Mouse (Mus musculus): Measurements from ENCODE around the gene Nrp2.

Nrp2 gene

DNA sequence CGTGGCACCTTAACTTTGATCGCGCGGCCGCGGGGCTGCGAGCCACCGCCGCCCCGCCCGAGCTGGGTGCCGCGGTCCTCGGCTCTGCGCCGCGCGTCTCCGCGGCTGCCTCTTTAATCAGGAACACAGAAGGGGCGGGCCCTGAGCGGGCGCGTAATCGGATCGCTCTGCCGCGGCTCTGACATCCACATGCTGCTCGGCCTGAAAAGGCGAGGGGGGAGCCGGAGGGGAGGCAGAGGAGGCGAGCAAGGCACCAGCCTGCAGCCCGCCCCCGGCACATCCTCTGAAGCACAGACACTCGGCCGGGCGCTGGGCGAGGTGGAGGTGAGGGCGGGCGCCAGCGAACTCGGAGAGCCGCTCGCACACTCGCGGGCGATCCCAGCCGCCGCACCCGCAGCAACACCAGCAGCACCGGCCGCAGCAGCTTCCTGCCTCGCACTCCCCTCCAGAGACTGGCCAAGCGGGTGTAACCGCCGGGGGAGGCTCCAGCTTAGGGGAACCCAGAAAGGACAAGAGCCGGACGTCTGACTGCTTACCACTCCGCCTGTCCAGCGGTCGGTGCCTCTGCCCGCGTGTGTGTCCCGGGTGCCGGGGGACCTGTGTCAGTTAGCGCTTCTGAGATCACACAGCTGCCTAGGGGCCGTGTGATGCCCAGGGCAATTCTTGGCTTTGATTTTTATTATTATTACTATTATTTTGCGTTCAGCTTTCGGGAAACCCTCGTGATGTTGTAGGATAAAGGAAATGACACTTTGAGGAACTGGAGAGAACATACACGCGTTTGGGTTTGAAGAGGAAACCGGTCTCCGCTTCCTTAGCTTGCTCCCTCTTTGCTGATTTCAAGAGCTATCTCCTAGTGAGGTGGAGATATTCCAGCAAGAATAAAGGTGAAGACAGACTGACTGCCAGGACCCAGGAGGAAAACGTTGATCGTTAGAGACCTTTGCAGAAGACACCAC lies at the start of gene Nrp2:
TSS of gene Nrp2 (plus strand) at position 128 of the 959 bp plus-strand sequence.
- peak; percentile 84 for DNase-seq

DNA sequence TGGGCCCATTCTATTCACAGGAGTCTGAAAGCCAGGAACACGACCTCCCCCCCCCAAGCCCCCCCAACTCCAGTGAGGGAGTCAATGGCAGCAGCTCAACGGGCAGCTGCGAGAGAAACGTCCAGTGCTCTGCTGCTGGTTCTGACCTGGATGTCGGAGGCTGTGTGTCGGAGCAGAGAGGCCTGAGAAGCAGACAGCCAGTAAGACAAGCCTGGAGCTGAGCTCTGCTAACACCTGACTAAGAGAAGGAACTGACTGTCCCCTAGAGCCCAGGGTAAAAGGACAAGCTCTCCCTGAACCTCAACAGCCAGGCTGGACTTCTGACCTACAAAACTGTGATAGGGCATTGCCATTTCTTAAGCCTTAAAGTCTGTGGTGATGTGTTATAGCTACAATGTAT lies 48.6 kb upstream of the Nrp2 start:
- no peak for DNase-seq

DNA sequence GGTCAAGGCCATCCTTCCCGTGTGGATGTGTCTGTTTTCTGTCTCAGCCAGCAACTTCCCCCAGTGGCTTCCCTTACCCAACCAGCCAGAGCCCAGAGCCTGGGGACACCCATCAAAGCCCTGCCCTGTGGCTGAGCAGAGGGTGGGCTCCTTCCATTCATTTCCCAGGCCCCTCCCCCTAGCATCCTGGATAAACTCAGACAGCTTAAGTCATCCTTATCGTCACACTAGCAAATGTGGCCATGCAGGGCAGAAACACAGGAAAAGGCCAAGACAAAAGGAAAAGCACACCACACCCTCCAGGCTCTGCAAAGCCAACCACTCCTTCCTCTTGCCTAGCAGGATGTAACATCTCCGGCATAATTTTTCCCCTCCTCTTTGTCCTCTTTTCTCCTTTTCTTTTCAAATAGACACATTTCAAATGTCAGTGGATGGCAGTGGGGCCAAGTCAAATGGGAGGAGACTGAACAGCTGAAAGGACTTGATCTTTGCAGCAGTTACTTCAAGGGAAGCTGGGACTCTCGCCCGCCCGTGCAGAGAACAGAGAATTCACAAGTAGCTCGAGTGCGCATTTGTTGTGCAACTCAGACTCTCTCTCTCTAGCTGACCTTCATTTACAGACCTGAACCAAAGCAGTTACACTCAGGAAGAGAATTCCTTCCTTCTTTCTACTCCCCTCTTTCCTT lies 38.0 kb upstream of the Nrp2 start:
- peak; percentile 62 for DNase-seq

DNA sequence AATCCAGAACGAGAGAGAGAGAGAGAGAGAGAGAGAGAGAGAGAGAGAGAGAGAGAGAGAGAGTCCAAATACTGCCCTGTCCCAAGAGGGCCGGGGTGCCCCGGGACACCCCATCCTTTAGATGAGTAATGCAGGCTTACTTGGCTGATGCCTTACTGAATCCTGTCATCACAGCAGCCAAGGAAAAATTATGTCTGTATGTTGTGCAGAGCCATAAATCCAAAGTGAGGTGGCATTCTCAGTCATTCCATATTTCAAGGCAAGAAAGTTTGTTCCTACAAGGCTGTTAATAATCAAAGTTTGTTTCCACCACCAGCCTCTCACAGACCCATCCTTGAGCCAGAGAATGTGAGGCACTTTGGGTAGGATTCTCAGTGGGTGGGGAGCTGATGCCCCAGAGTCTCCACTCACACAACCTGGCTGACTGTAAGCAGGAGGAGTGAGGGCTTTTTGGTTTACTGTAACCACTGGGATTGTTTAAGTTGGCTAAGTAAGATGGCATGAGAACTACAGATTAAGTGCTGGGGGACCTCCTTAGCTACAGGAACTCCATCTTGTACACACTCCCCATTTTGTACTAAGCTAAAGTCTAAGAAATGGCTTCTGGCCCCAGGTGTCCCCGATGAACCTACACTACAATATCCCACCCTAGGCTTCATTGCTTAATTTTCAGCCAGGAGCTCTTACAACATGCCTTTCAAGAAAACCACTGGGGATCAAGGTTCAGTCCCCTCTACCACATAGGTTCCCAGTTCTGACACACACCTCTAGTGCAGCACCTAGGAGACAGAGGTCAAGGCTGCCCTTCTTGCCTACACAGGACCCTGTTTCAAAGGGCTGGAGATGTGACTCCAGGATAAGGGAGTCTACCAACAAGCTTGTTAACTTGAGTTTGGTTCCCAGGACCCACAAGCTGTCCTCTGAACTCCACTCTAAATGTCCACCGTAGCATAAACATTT lies 37.0 kb upstream of the Nrp2 start:
- DNase-seq = no peak

DNA sequence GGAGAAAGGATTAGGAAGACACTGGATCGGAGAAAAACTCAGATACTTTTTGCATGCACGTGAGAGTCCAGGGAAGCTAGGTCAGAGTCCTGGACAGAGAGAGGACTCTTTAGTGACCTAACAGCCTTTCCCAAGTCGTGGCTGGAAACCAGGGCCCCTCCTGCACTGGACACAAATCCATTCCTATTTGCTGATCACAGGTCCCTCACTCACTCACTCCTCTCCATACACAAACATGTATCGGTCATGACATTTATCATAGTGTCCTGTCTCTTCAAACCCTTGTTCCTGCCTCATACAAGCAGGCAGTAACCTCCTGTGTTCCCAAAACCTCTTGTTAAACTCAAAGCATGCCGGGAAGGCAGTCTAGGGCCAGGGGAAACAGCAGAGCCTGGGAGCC lies 36.3 kb upstream of the Nrp2 start:
- no peak for DNase-seq

DNA sequence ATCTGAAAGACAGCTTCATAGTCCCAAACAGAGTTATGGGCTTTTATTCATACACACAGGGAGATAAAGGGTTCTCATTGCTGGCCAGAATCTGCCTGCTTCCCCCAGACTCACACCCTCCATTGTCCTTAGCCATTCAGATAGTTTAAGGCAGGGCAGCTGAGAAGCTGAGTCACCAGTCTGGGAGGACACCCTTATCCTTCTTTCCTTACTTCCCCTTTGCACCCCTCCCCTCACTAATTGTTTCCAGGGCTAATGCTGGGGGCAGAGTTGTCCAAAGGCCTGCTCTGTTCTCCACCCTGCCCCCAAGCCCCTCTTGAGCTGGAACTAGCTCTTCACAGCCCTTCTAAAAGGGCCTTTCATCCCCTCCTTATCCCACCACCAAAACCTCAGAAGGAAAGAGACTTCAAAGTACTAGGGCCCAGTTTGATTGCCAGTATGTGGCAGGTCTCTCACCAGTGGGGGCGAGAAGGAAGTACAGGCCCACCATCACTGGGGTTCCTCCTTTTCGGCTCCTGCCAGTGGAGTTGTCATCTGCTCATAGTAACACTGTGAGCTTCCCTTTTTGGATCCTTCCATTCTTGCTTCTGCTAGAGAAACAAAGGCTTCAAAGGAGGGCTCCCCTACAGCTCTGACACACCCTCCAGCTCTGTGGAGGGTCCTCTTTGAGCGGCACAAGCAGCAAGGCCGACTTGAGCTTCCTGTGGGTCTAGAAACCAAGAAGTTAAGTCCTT lies 24.3 kb upstream of the Nrp2 start:
- DNase-seq = no peak

DNA sequence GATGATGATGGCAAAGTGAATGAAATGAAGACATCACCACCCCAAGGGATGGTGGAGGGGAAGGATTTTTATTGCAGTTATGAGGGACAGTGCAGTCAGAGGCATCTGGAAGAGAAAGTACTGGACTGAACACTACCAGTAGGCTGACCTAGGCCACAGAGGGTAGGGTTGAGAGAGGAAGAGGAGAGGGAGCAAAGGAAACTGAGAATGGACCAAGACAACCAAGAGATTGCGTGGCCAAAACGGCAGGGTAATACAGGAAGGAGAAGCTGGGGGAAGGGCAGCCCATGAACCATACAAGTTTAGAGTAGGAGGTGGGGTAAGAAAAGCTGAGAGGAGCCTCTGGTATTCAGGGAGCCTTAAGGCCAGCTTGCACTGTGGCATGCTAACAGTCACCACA lies 23.6 kb upstream of the Nrp2 start:
- DNase-seq = no peak

DNA sequence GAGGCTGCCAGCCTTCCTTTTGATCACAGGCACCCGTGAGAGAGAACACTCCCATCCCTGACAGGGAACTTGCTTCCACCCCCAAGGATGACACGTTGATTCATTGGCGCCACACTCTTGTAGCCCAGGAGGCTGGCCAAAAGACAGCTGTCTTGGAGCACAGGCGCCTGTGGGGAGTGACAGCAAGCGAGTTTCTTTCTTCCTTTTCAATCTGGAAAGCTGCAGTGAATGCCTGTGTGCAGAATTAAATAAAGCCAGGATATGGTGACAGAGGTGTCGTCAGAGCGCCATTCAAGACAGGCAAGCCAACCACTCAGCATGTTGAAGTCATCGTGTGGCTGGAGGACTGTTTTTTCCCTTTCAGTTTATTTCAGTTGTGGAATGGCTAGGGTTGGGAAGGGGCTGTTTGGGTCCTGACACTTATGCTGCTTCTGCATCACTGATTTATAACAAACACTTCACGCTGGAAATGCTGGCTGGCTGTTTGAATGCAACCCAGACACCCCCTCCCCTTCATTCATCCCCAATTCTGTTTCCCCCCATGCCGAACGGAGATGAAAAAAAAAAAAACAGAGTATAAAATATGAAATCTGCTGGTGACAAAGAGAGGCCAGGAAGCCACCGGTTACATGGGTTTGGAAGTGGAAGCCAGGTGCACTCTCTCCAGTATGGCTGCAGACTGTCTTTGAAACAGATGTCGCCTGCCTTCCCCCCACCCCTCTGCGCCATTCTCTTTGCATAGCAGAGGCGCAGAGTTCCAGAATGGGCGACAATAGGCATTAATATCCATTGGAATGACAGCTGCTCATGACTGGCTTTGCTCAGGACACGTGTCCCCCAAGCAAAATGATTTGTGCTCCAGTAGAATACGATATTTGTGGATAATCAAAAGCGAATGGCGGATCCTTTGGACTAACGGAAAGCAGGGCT lies 20.4 kb upstream of the Nrp2 start:
- peak; percentile 41 for DNase-seq

DNA sequence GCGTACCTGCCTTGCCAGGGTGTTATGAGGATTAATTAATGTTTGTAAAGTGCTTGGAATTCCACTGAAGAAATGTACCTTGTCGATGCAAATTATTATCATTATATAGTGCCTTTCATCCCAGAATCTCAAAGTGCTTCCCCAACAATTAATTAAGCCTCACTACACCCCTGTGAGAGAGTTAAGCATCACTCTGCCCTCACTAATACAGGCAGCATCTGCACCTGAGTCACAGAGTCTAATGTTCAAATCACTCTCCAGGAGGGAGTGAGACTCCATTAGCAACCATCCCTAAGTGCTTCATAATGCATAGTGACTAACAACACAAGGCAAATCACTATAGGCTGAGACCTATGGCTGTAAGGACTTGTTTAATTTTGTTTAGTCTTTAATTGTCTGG lies 19.6 kb upstream of the Nrp2 start:
- DNase-seq = no peak

DNA sequence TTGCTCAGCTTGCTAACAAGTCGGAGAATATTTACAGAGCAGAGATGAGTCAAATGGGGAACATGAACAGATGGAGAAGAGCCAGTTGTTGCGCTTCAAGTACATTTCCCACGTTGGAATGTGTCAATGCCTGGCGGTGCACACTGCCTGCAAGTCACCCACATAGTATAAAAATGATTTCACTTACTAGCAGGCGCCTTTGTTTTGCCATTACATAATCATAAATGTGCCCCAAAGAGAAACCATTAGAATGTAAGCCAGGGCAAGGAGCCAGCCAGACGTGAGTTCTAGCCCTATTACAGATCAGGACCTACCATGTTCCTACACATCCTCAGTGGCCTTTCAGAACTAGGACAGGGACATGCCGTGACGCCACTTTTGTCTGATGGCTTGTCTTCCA lies 15.6 kb upstream of the Nrp2 start:
- DNase-seq = peak; percentile 18

DNA sequence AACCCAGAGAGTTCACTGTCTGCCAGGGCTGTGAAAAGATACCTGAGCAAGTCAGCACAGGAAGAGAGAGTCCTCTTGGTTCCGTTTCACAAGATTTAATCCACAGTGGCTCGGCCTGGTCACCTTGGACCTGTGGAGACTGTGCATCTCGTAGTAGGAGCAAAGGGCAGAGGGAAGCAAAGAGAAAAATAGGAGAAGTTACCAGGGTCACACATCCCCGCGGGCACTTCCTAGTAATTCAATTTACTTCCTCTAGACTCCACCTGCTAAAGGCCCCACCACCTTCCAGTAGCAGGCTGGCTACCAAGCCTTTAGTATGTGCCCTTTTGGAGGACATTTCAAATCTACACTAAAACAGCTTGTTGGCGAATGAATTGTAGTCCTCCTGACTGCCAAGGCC lies 11.9 kb upstream of the Nrp2 start:
- no peak for DNase-seq

DNA sequence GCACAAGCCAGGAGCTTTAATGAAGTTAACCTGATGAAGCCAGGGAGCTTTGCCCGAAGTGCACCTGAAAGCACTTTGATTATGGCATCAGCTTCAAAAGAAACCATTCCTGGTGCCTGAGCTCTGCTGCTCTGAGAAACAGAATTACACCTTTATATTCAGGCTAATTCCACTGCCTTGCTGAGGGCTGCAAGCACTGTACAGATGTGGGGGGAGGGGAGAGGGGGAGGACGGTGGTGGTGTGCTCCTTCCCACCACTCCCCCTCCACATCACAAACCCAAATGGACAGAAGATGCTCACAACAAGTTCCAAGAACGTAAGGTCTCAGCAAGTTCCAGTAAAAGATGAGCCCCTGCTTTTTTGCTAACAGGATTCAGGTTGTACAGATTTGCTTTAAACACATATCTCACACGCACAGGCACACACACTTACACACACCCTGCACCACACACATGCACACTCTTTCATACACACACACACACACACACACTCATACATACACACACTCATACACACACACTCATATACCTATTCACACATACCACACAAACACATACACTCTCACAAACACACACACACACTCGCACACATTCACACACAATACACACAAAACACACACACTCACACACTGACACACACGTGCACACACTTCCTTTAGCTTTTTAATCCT lies 6.6 kb upstream of the Nrp2 start:
- no peak for DNase-seq

DNA sequence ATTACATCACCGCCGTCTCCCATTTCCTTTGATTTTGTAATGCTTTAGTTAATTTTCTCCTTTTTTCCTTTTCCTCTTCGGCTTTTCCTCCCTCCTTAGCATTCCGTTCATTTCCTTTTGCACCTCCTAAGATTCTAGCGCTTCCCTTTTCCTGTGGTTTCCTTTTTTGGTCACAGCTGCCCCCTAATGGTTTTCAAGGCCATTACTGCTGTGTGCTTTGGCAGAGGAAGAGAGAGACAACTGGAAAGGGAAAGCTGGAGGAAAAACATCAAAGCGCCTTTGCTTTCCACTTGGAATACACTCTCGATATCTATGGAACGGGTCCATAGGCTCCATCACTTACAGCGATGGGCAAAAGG lies 6.1 kb upstream of the Nrp2 start:
- DNase-seq = peak; percentile 61

DNA sequence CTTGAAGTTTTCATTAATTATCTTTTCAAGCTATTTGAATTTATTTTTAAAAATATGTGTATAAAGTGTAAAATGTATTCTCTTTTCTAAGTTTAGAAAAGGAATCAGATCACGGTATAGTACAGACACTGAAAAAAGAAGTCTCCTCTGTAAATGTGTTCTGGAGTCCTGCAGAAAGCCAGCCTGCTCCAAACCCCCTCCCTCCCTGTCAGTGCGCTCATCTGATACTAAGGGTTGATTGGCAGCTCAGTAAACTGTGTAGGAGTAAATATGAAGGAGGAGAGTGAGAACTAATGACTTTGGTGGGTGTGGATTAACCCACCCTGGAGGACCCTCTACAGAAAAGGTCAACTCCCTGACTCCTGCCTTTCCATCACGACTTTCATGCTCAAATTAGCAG lies 5.7 kb upstream of the Nrp2 start:
- DNase-seq = no peak

DNA sequence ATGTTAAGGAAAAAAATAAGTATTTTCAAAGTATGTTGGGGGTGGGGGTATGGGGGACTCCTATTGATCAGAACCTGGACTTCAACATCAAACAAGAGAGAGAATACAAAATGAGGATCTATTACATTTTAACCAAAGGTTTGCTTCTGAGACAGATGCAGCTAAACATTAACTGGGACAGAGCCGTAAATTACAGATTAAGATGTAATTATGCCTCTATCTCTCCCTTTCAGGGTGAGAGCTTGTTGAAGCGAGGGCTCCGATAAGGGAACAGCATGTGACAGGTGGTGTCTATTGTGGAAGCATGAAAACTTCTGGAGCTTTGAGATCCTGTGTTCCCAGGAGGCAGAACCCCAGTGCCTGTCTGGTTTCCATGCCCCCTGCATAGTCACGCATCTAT lies 3.3 kb upstream of the Nrp2 start:
- no peak for DNase-seq

DNA sequence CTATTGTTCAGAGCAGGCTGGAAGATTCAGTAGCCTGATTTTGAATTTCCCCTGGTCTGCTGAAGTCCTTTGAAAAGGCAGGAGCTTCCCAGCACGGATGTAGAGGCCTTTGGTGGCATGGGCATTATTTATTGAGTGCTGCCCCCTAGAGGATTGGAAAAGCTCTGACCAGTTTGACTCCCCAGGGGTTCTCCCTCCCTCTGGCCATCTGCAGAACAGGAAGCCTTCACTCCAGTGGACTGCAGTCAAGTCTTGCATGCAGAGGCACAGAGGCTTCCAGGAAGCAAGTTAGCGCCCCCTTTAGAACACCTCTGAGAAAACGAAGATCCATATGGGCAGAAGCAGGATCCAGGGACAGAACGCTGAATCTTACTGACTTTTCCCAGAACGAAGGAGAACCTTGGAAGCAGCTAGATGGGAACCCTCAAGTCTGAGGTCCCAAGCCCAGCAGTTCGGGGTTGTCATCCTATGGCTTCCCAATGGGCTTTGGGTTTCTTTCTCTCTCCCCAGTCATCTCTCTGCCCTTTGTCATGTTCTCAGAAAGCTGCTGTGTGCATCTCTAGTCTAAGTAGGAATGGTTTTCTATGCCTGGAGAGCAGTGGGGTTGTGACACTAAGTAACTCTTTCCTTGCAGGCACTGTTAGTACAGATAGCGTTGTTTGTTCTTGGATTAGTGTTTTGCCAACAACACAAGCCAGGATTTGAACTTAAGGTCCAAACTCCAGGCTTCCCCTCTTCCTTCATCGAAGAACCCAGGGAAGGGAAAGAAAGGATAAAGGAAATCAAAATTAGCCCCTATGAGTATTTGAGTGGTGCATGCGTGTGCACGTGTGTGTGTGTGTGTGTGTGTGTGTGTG lies 1.8 kb upstream of the Nrp2 start:
- peak; percentile 87 for DNase-seq

DNA sequence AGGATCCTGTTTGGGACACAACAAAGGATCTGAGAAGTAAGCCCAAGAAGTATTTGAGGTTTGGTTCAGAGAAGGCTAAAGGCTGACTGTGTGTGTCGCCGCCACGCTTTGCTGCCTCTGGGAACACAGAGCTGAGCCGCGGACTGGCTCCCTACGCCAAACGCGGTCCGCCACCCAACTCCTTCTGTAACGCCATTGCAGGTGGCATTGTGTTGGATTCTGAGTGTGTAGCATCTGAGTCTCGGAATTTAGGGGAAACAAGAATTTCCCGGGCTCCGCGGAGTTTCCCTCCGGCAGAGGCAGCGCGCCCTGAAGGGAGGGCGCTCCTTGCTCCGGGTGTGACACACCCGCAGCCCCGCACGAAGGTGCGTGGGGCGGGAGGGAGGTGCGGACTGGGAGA lies 342 bp upstream of the Nrp2 start:
- DNase-seq = no peak

DNA sequence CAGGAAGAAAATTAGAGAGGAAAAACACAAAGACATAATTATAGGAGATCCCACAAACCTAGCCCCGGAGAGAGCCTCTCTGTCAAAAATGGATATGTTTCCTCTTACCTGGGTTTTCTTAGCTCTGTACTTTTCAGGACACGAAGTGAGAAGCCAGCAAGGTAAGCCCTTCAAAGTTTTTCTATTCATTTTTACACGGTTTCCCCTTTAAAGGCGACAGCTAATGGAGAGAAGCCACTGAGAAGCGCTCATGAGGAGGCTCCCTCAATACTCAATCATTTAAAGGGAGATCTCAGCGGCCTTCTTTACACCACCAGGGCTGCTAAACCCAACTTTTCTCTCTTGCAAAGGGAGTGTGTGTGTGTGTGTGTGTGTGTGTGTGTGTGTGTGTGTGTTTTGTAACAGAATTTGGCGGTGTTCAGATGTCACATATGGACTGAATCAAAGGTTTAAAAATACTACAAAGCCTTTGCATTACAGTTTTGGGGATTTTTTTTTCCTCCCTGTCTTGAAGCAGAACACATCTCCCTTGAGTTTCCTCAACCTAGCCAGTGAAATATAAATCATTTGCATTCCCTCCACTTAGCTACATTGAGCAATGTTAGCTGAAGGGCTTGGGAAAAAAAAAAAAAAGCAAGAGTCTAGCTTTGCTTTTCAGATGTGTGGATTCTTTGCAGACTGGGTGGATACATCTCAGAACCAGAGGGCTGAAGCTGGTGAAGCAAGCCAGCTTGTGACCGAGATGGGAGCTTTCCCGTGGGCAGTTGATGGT lies 1.2 kb downstream of the Nrp2 start:
- no peak for DNase-seq
